Mouse (Mus musculus) CD4-positive helper T cell, adult 2 months (primary cell): ENCODE results near the gene Bzw2.
A peak's percentile ranks its signal among the peaks of the same experiment; 100 is the strongest.

Source experiments
- DNase-seq: peaks from one replicate; pipeline ENCODE4 v3.0.0-alpha.2; 2012; ENCODE audit warnings: low read depth, missing footprints, low spot score

The Bzw2 gene

DNA sequence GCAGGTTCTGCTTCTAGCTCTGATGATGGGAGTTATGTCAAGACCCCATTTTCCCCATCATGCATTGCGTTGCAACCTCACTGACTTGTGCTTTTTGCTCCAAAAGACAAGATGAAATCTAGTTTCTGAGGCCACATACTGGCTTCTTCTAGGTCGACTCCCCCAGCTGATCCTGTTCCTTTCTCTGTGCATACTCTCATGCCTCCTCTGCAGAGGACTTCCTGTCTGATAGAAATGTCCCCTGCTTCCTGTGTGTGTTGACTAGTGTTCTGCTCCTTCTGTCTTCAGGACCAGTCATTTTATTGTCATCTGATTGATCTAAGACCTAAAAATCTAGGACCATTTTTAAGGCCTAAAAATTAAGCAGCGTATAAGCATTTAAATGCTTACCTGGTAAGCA, 22.5 kb downstream of the Bzw2 start:
- DNase-seq = peak; percentile 65

DNA sequence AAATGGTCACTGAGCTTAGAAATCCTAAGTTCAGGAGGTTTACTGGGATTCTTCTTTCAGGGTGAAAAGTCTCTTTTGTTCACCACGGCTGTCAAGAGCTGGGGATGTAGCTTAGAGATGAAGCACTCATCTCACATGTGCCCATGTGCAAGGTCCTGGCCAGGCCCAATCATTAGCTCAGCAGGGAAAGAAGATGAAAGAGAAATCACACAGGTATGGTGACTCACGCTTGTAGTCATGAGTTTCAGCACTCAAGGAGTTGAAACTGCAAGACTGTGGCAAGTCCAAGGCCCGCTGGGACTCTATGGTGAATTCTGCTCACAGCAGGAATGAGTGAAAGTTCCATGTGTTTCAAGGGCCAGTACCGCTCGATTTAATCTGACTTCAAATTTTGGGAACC, 23.8 kb downstream of the Bzw2 start:
- no peak for DNase-seq

DNA sequence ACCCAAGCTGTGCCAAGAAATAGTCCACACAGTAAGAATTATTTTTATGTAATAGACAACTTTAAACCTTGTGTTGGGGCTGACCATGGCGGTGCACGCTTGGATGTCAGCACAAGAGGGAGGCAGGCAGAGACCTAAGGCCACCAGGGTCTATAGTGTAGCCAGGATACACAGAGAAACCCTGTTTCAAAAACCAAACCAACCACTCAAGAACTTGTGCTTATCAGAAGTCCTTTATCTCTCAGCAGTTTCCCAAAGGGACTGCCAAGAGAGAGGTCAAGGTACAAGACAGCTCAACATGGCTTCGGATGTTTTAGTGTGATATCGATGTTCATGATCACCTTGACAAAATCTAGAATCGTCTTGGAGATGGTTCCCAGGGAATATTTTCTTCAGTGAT, 24.3 kb downstream of the Bzw2 start:
- no peak for DNase-seq

DNA sequence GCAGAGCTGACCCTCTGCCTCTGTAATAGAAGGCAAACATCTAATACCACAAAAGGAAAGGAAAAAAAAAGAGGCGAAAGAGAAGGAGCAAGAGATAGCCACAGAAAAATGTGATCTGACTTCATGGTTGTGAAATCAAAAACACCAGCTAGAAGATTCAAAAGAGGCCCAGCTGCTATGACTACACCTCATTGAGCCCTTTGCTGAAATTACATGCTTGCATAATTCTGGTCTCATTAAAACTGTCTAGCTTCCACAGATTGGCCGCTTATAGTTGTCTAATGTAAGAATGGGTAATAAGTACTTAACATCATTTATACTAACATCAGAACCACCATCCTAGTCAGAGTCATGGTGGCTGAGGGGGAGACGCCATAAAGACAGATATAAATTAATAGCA, 25.2 kb downstream of the Bzw2 start:
- DNase-seq = no peak

DNA sequence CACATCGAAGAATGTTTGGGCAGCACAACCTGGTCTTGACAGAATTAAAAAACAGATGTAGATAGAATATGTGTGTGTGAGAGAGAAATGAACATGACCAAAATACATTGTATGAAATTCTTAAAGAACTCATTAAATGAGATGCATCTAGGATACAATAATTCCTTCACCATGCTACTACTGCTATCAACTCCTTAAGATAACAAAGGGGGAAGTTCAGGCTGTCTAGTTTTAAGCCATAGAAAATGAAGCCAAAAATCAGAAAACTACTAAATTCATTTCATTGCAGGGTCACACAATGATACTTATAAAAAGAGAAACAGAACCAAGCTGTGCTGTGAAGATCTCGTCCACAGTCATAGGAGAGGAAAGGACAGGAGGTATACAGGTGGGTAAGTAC, 25.6 kb downstream of the Bzw2 start:
- no peak for DNase-seq

DNA sequence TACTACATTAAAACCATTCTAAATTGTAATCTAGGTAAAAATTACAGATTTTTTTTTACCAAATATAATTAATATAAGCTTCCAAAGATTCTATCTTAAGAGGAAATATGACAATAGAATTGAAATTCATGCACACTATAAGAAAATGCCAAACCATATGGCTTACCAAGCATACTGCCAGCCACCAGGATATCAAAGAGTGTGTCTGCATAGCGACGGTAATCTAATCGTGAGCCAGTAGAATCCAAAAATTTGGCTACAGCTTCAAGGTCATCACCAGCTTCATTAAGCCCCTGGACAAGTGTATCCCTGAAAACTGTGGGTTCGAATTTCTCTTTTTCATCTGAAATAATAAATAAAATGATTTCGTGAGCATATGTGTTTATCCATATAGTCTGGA, 28.1 kb downstream of the Bzw2 start:
- DNase-seq = no peak

DNA sequence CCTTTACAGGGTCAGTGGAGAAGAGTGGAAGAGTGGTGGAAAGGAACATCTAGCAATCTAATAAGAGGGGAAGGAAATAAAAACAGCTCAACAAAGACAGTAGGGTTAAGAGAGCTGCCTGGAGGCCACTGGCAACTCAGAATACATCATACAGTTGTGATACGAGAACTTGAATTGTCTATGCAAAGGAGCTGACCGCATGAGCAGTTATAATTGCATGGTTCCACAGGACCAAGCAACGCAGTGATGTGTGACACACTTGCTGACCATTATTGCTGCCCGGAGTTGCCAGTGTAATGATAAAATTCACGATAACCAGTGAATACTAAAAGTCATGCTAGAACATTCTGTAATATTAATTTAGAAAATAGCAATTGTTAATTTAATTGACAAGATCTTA, 31.8 kb downstream of the Bzw2 start:
- DNase-seq = no peak

DNA sequence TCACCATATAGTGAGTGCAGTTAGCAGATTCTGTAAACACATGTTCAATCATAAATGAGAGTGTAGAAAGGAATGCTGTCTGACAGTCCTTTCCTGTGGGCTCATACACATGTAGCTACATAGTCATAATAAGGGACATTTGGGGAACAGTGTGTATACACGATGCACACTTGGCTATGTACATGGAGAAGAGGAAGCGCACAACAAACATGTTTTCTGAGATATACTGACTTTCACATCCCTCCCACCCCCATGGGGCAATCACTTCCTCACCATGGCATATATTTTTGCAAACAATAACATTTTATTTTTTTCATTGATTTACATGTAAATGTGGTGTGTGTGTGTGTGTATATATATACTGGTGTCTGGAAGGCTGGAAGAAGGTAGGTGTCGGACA, 38.6 kb downstream of the Bzw2 start:
- no peak for DNase-seq

DNA sequence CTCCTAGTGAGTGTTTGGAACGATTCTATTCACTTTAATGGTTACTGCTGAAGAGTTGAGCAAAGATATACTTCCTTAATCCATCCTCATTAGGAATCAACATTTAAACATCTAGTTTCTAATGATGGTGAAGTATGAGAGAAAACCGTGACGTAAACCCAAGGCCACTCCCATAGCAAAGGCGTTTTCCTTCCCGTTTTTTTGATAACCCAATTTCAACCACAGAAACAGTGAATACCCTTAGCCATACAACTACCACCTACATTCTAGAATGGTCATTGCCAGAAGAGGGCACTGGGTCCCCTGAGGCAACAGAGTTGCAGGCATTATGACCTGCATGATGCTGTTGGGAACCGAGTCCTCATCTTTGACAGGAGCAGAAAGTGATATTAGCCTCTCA, 40.7 kb downstream of the Bzw2 start:
- no peak for DNase-seq

DNA sequence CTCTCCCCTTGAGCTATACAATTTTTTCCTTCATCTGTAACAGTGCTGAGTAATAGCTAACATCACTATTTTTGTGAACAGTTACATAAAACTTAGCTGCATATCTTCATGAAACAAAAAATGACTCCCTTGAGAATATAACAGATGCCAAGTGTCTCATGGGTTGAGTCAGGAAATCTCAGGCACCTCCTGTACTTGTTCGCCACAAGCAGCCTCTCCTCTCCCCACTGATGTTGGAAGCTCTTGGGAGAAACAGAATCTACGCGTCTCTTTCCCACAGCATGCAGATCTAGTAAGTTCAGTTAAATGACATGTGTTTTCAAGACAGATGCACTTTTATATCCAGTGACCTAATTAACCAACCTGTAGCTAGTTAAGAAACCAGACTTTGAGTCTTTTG, 45.8 kb downstream of the Bzw2 start:
- DNase-seq = no peak

DNA sequence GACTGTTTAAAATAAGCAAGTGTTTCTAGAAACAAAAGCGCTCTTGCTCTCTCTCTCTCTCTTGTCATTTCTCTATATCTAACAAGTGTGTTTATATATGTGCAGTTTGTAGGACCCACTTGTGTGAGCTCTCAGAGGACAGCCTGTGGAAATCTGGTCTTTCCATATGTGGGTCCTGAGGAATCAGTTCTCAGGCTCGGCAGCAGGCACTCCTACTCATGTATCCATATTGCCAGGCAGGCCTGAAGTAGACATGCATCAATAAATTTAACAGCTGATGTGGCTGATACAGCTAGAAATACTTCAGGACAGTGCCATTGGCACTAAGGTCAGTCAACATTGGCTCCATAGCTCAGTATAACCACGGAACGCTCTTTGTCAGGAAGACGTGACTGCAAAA, 46.8 kb downstream of the Bzw2 start:
- DNase-seq = no peak

DNA sequence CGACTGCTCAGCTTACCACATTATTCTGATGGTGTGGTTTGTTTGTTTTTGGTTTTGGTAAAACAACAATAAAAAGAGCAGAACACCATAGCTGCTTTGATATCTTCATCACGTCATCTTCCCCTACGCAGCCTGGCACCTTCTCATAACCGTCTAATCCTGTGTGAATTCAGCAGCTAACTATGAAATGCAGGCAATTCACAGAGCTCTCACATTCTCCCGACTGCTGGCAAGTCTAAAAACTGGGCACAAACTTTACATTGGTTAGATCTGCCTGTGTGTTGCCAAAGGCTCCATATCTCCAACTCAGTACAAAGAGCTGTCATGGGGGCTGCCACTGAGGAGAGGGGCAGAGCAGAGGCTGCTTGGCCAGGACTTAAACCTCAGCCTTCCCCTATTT, 47.4 kb downstream of the Bzw2 start:
- DNase-seq = no peak

DNA sequence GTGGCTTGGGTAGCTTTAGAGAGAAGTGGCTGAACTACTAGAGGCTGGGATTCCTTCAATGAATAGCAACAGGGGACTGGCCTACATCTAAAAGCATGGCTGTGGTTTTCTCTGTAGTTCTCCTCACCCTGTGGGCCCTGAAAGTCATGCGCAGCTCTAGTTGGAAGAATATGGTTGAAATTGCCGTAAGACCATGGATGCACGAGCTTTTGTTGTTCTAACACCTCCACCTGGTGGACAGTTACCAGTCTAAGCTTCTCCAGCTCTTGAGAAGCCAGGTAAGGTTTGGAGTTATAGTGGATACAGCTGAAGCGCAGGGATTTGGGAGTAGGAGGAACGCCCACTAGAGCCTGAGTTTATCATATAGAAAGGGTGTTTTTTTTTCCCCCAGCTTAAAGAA, 49.4 kb downstream of the Bzw2 start:
- no peak for DNase-seq

DNA sequence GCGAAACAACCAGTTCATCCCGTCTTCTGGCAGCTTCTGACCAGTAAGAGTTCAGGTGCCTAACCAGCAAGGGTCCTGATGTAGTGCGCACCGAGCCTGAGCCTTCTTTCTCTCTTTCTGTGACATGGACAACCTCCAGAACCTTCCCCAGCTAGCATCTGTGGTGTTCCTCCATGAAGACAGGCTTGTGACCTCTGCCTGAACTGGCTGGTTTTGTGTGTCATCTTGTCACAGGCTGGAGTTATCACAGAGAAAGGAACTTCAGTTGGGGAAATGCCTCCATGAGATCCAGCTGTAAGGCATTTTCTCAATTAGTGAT, 54.3 kb downstream of the Bzw2 start:
- no peak for DNase-seq

DNA sequence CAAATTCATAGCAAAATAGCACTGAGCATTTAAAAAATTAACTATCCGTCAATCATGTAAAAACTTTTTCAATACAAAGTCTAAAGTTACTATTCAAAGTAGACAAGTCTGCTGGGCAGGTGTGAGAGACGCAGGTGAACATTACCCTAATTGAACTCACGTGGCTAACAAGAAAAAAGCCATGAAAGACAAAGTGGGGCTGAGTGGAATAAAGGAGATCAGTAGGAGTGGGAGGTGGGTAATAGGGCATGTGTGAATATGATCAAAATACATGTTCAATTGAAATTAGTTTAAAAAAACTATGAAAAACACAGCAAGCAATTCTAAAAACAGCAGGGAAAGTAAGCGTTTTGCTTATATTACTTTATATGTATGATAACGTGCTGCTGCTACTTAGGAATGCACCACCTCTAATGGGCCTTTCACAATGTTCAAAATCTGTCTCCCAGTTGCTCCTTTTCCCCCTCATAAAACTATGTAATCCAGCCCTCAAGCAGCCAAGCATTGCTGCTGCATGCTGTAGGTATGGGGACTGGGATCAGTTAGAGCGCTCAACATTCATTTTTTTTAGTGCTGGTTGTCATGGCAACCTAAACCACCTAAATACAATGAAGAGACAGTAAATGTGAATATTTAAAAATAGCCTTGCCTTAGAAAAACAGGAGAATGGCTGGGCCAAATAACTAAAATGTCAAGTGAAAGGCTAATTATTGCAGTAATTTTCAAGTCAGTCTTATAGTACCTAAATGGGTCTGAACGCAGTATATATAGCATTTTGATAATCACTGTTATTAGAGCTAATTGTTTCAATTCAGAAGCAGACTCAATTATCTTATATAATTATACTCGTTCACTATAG, 54.9 kb downstream of the Bzw2 start:
- DNase-seq = no peak

DNA sequence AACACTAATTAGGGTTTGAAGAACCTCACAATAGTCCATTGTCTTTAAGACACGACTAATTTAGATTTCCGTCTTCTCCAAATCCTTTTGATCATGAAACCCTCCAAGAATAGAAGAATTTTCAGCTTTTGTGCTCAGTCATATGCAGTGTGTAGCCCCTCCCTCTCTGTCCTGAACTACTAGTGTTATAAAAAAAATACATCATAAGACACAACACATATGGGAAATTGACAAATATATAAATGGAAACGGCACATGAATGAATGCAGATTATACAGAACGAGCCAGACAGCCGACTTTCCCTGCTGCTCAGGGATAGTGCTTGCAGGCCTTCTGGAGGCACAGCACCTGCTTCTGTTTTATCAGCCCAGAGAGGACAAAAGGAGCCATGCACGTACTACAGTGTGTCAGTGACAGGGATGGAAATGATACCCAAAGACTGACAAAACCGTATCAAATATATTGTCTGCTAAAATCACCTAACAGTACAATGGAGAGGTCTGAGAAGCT, 62.5 kb downstream of the Bzw2 start:
- no peak for DNase-seq

DNA sequence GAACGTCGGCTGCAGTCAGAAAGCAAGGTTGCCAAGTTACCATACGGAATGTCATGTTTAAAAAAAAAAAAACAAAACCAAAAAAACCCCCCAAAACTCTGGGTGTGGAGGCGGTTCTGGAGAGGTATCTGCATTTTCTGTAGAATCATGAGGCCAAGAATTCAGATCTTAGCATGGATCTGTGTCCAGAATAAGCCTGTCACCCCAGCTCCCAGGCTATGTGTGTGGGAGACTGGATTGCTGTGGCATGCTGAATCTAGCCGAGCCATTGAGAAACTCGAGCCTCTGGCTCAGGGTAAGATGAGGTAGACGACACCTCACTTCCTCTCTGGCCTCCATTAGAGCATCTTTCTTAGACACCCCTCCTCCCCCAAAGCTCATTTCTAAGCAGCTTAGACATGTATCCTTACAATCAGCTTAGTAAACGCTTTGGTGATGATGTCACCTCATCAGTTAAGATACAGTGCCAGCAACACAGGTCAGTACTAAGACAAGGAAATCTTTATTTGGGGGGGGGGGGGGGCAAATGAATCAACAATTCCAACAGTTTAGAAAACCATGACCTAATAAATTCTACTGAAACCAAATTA, 64.7 kb downstream of the Bzw2 start:
- no peak for DNase-seq

DNA sequence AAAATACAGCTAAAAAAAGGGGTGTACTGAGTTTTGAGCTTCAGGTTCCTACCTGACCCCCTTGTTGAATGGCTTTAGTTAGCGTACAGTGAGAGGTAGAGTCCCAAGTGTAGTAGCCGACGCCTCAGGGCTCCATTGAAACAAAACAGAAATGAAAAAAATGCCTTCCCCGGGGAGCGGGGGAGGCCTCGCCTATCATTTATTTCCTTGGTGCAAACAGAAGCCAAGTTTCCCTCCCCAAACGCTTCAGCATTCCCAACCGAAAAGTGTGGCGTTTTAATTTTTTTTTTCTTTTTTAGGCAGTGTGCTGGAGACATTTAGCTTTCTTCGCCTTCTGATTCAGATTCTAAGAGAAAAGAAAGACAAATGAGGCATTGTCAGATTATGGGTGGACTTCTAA, 65.9 kb downstream of the Bzw2 start:
- no peak for DNase-seq

DNA sequence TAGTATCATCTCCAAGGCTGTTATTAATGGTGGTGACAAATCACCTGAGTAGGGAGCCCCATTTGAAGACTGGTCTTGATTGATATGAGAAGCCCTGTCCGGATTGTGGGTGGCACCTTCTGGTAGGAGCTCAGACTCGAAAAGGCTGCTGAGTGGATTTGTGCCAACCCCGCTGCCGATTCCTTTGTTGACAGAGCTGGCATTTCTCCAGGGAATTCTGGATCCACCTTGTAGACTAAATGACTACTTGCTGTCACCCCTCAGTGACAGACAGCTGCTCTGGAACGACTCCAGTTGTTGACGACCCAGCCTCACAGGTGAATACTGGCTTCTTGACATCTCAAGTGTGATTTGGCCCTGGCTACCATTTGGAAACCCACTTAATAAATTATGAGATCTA, 68.7 kb downstream of the Bzw2 start:
- no peak for DNase-seq

DNA sequence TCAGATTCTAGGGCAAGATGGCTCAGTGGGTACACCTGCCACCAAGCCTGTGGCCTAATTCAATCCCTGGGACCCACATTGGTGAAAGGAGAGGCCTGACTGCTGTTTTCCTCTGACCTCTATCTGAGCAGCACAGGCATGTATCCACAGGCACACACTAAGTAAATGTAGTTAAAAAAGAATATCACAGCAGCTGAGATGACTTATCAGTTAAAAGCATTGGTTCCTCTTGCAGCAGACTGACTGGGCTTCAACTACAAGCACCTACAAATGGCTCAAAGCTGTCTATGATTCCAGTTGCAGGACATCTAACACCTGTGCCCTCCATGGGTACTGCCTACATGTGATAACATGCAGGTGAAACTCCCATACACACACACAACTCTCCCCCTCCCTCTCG, 69.1 kb downstream of the Bzw2 start:
- DNase-seq = no peak

DNA sequence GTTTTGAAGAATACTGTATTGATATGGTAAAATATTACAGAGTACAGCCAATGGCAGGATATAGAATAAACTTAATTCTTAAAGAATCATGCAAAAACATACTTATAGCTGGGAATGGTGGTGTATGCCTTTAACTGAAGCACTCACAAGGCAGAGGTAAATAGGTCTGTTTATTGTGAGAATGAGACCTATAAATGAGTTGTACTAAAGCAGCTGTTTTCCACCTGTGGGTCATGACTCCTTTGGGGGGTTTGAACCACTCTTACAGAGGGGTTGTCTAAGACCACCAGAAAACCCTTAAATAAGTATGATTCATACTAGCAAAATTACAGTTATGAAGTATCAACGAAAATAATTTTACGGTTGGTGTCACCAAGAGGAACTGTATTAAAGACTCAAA, 72.5 kb downstream of the Bzw2 start:
- DNase-seq = no peak

DNA sequence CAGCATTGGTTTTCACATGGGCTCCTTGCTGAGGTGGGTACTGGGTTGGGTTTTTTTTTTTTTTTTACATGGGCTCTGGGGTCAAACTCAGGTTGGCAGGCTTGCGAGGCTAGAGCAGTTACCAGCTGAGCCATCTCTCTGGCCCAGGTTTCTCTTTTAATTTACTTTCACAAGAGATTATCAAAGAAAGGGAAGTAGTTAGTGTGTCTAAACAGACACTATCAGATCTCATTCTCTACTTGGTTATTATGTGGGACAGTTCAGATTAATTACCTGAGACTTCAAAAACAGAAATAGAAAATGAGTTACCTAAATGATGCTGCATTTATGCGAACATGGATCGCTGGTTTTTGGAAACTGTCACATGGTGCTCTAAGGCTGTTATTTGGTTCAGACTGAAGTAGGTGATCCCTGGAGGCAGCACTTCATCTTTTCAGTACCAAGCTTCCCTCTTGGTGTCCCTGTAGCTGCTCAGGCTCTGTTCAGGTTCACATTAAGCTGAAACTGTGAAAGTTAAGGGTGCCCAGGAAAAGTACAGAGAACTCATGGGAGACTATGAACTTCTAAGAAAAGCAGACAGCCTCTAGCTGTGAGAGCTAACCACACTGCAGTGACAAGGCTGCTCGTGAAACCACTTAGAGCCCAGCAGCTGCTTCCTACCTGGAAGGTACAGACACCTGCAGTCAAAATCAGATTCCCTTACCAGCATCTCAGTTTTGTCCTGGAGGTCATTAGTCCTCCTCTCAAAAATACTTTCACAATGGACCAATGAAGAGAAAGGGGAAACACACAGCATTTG, 79.6 kb downstream of the Bzw2 start:
- DNase-seq = no peak

DNA sequence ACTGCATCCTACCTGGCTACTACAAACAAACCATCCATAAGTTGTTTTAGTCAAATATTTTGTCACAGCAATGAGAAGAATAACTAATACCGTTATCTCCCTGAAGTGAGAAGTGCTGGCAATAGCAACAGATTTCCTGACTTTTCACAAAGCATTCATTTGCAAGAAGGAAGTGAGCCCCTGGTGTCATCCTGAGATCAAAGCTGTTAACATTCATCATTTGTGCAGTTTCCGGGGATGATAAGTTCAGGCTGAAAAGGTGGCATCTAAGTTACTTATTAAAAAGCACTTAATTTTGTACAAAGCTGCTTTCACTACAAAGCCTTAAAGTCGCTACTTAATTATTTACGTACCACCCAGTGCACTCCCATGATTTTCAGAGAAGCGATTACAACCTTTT, 85.0 kb downstream of the Bzw2 start:
- DNase-seq = peak; percentile 13
